Mouse (Mus musculus) skeletal muscle tissue, postnatal 0 days (tissue): Measurements from ENCODE around the gene Gm11757. TPM values are rescaled to one million over a fixed set of nuclear protein-coding genes. Genes with fewer than 3 reads are reported as not detected.

Source experiments
- polyA plus RNA-seq: library from polyadenylated mRNA; unstranded; fragments of >200 nt; fragmentation: Nextera tagmentation; extraction: Ambion mirVana; gene quantifications from 2 replicates; pipeline ENCODE4 v1.2.1, GENCODE M21; 2015

Gm11757 gene
- polyA plus RNA-seq = not detected in 2 replicates

GRCm38 (mm10) chr4:73891012-73891411 lies at the start of gene Gm11757:
Gene Gm11757, minus strand, starts transcription at chr4:73891112.

GRCm38 (mm10) chr4:73920660-73921059 lies 29.7 kb upstream of the Gm11757 start, which contains the start of gene Gm11756:
Gene Gm11756, minus strand, starts transcription at chr4:73920760.

GRCm38 (mm10) chr4:73905853-73906252 lies 14.9 kb upstream of the Gm11757 start, which contains the start of gene Gm13871:
Gene Gm13871, minus strand, starts transcription at chr4:73905953.

GRCm38 (mm10) chr4:73876166-73876565 lies 14.7 kb downstream of the Gm11757 start, which contains the start of gene Gm11758:
Gene Gm11758, minus strand, starts transcription at chr4:73876266.

Other genes starting within 250 kb of the Gm11757 start
- not detected in 2 replicates for gene Gm11239, start 222.8 kb downstream of the Gm11757 start, polyA plus RNA-seq
- gene Gm428, start 207.6 kb downstream of the Gm11757 start, polyA plus RNA-seq = not detected in 2 replicates
- 0.22 and 0.45 TPM in 2 replicates for gene Rasef, start 100.1 kb downstream of the Gm11757 start, polyA plus RNA-seq
- not detected in 2 replicates for gene Gm11758, start 14.8 kb downstream of the Gm11757 start, polyA plus RNA-seq
- gene Gm13871, start 14.8 kb upstream of the Gm11757 start, polyA plus RNA-seq = not detected in 2 replicates
- 0.10 and 0.18 TPM in 2 replicates for gene Gm11756, start 29.6 kb upstream of the Gm11757 start, polyA plus RNA-seq
- gene 2310002L09Rik, start 59.7 kb upstream of the Gm11757 start, polyA plus RNA-seq = 86.8 and 114 TPM in 2 replicates
- 3.2 and 3.8 TPM in 2 replicates for gene Frmd3, start 122.3 kb upstream of the Gm11757 start, polyA plus RNA-seq